Mouse (Mus musculus): ENCODE measurements around the gene Scrn1. TPM values are rescaled to one million over a fixed set of nuclear protein-coding genes. Genes with fewer than 3 reads are reported as not detected.

Gene Scrn1
- polyA plus RNA-seq, 1 experiment from 2014 or later, result 135 TPM

DNA sequence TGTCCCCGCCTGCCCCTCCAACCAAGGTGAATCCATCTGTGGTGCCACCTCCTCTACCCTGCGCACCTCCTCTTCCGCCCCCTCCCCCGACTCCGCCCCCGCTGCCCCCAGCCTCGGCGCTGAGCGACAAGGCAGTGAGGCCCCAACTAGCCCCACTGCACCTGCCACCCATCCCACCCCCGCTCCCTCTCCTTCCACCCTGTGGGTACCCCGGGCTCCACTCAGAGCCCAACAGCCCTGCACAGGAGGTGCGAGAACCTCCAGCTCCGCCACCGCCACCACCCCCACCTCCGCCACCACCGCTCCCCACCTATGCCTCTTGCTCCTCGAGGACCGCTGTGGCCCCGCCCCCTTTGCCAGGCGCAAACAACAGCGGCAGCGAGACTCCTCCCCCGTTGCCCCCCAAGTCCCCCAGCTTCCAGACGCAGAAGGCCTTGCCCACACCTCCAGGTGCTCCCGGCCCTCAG is 80.8 kb downstream of the Scrn1 start:
- peaks cover 10% of the 10 kb centered on the region for H3K4me1 ChIP-seq
- no peak overlapping the region for H3K27ac ChIP-seq (replicated peaks)
- H3K4me3 ChIP-seq, result peak overlapping the region; percentile 33
- ATAC-seq (replicated peaks), result peak; percentile 39
- H3K4me2 ChIP-seq (replicated peaks), result peak overlapping the region; percentile 49
- no peaks in the 10 kb centered on the region for H3K27me3 ChIP-seq
- H3K9me3 ChIP-seq, result no peaks in the 10 kb centered on the region
- H3K36me3 ChIP-seq, result no peaks in the 10 kb centered on the region
- WGBS, result 7% methylated on average over 25 of the region's 25 CpGs
- peak overlapping the region; percentile 22; the same call in 1 of the 2 replicates for H3K9ac ChIP-seq (replicated peaks)

DNA sequence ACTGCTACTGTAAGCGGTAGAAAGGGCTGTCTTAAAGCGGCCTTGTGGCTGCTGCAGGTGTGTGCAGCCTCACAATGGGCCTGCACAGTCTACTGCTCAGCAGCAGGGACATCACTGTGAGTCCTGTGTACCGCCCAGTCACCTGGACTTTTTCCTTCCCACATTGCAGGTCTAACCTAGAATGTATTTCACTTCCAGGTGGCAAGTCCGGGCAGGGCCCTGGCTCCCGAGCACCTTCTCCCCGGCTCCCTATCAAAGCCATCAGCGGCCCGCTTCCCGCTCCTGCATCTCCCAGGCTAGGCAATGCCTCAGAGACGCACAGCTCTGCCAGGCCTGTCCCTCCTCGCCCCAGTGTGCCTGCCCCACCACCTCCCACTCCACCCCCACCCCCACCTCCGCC is 81.3 kb downstream of the Scrn1 start:
- H3K27me3 ChIP-seq, result no peaks in the 10 kb centered on the region
- H3K4me2 ChIP-seq (replicated peaks), result peak overlapping the region; percentile 49
- no peaks in the 10 kb centered on the region for H3K36me3 ChIP-seq
- H3K27ac ChIP-seq (replicated peaks), result no peak overlapping the region
- peak overlapping the region; percentile 33 for H3K4me3 ChIP-seq
- WGBS, result 22% methylated on average over 11 of the region's 12 CpGs
- peak overlapping the region; percentile 22; the same call in 1 of the 2 replicates for H3K9ac ChIP-seq (replicated peaks)
- peak; percentile 65 for ATAC-seq (replicated peaks)
- H3K9me3 ChIP-seq, result no peaks in the 10 kb centered on the region
- peaks cover 10% of the 10 kb centered on the region for H3K4me1 ChIP-seq

DNA sequence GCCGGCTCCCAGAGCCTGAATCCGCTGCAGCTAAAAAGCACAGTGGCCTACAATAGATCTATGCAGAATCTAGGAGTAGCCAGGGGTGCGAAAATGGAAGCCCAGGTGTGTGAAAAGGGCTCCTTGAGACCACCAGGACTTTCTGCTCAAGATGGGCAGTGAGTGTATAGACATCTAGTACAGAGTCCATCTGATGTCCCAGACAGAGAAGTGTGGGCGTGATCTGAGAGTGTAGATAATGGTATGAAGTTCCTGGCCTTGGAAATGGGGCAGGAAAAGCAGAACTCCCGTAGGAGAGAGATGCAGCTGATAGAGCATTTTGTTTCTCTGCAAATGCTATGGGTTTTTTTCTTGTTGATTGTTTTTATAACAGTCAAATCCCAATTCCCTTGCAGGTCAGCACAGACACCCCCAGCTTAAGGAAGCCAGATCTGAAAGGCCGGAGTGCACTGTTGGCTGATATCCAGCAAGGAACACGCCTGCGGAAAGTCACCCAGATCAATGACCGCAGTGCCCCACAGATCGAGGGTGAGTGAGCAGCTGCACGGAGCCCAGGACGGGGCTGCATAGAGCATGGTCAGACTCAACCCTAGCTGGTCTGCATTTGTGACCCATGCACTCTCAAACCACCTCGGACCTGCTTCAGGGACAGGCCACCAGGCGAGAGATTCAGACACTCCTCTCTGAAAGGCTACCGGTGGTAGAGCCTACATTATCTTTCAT is 84.7 kb downstream of the Scrn1 start:
- H3K4me2 ChIP-seq (replicated peaks), result no peak overlapping the region
- H3K4me3 ChIP-seq, result no peak overlapping the region
- H3K36me3 ChIP-seq, result no peaks in the 10 kb centered on the region
- H3K27me3 ChIP-seq, result no peaks in the 10 kb centered on the region
- whole genome bisulfite sequencing, result 87% methylated on average over 15 of the region's 15 CpGs
- H3K9ac ChIP-seq (replicated peaks), result no peak overlapping the region
- no peak overlapping the region for H3K27ac ChIP-seq (replicated peaks)
- H3K4me1 ChIP-seq, result peaks cover 17% of the 10 kb centered on the region
- no peaks in the 10 kb centered on the region for H3K9me3 ChIP-seq
- no peak for ATAC-seq (replicated peaks)

DNA sequence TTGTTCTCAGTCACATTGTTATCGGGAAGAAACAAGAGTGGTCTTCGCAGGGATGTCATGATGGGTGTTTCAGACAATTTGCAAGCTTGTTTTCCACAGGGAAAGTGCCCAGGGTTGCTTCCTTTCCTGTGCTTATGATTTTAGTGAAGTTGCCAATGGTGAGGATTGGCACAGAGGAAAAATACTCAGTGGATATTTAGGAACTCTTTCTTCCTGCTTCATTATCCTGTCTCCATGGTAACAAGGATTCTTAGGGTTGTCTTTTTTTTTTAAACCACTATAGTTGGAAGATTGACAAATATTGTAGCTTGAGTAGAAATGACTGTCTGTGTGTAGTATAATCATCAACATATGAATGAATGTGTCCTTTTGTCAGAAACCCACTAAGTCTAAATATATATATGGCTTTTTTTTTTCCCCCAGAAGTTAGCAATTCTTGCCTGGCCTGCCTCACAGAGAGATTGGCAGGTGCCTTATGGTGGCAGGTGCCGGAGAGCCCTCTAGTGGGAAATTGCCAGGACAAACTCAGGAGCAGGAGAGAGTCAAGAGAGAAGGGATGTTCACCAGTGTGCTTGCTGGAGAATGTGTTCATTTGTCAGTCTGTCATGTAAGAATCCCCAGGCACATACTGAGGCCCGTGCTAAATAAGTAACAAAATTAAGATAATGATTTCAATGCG is 87.5 kb downstream of the Scrn1 start:
- Histone ChIP-seq H3K4me3 (no peak overlapping the region), H3K4me1 (peaks cover 16% of the 10 kb centered on the region), H3K36me3 (no peaks in the 10 kb centered on the region), H3K27me3 (no peaks in the 10 kb centered on the region), H3K9ac (replicated peaks) (no peak overlapping the region), H3K4me2 (replicated peaks) (no peak overlapping the region), H3K9me3 (no peaks in the 10 kb centered on the region), H3K27ac (replicated peaks) (peak overlapping the region; percentile 66)
- ATAC-seq (replicated peaks), result peak; percentile 51
- 57% methylated on average over 5 of the region's 5 CpGs for WGBS

DNA sequence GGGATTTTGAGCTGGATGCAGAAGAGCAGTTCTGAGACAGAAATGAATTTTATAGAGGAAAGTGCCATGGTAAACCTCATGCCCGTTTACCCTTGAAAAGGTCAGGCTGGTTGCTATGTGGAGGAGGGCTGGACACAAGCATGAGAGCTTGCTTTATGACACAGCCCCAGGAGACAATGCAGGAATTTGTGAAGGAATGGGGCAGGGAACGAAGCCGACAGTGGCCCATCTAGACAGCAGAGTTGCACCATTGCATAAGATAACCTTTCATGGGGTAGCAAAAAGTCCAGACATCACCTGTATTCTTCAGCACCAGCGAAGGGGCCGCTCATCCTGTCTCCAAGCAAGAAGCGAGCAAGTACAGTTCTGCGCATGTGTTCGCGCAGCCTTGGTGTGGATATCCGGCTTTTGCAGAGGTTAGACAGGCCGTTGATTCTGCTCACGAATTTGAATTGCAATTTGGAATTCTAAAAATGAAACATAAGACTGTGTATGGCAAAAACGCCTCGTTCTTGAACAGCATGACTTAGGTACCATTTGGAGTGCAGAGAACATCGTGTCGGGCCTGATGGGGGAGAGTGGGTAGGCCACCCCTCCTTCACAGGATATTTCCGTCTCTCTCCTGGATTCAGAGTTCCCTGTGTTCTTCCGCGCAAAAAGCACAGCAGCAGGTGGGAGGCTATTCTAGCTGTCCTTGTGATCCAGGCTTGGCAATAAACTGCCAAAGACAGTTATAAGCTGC is 90.2 kb downstream of the Scrn1 start:
- no peak overlapping the region for H3K4me3 ChIP-seq
- no peak for ATAC-seq (replicated peaks)
- H3K9me3 ChIP-seq, result no peaks in the 10 kb centered on the region
- no peaks in the 10 kb centered on the region for H3K36me3 ChIP-seq
- no peak overlapping the region for H3K9ac ChIP-seq (replicated peaks)
- WGBS, result 82% methylated on average over 19 of the region's 19 CpGs
- peaks cover 16% of the 10 kb centered on the region for H3K4me1 ChIP-seq
- no peak overlapping the region for H3K4me2 ChIP-seq (replicated peaks)
- H3K27me3 ChIP-seq, result no peaks in the 10 kb centered on the region
- H3K27ac ChIP-seq (replicated peaks), result no peak overlapping the region

DNA sequence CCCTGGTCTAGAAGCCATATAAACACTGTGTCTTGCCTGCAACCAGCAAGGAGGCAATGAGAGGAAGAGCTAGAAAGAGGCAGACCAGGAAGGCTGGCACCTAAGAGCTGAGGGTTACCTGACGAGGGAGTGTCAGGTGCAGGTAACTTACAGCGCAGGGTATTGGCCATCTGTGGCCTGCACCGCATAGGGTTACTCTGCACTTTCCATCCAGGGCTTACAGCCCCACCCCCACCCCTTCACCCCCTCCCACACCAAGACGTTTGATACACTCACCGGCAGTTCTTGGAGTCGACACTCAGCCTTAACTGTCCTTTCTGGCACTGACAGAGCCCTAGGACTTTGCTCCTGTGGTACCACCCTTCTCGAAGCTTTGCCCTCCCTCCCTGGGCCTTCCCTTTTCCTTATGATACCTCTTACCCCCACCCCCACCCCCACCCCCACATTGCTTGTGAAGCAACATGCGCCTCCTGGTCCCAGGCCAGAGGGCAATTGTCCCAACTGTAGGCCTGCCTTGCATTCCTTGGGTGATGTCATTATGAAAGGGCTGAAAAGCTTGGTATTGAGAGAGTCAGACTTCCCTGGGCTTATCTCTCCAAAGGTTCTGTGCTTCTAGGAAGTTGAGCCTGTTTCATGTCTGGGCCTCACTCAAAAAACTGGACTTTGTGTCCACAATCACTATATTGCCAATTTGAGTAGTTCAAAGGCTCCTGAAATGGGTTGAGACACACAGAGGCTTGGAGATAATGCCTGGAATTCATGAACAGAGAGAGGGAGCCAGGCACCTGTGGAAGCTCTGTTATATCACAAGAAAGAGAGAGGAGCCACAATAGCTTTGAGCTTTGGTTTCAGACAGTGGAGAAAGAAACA is 93.2 kb downstream of the Scrn1 start:
- Histone ChIP-seq H3K9ac (replicated peaks) (no peak overlapping the region), H3K27ac (replicated peaks) (no peak overlapping the region), H3K4me1 (peaks cover 10% of the 10 kb centered on the region; the same call in 1 of the 2 replicates), H3K27me3 (no peaks in the 10 kb centered on the region), H3K4me2 (replicated peaks) (no peak overlapping the region), H3K36me3 (no peaks in the 10 kb centered on the region), H3K9me3 (no peaks in the 10 kb centered on the region), H3K4me3 (no peak overlapping the region)
- WGBS, result 72% methylated on average over 8 of the region's 8 CpGs
- ATAC-seq (replicated peaks), result peak; percentile 13; the same call in 1 of the 2 replicates

DNA sequence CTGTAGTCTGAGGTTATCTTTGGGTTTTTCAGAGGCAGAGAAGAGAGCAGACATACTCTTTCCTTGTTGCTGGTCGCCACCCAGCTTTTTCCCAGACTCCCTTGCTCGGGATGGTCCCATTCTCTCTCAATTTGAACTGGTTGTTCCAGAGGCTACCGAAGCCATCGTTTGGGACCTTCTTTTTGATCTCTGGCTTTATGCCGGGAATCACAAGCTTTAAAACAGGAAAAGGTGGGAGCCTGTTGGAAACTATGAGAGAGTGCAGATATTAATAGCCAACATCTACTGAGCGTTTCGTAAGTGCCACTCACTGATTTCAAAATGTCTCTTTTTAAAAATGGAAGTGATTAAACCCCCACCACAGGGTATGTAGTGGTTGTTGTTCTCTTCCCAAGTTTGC is 94.4 kb downstream of the Scrn1 start:
- no peaks in the 10 kb centered on the region for H3K36me3 ChIP-seq
- 91% methylated on average over 7 of the region's 7 CpGs for WGBS
- no peak for ATAC-seq (replicated peaks)
- H3K4me1 ChIP-seq, result peaks cover 9% of the 10 kb centered on the region; the same call in 1 of the 2 replicates
- H3K9ac ChIP-seq (replicated peaks), result no peak overlapping the region
- no peak overlapping the region for H3K4me3 ChIP-seq
- H3K27me3 ChIP-seq, result no peaks in the 10 kb centered on the region
- no peak overlapping the region for H3K4me2 ChIP-seq (replicated peaks)
- no peaks in the 10 kb centered on the region for H3K9me3 ChIP-seq
- no peak overlapping the region for H3K27ac ChIP-seq (replicated peaks)

DNA sequence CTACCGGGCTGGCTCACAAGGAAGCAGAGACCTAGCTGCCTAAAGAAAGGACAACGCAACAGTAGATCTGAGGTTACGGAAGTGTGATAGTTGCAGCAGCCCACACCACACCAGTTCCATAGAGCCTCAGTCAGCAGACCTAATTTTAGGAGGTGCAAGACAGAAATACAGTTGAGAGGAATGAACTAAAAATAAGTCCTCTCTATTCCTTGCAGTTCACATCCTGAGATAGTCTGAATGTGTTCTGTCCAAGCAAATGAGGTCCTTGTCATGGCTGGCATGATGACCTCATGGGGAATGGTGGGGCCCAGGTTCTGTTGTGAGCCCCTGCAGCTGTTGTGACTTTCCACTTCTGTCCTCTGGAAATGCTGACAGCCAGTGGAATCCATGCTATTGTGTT is 98.9 kb downstream of the Scrn1 start:
- no peak for ATAC-seq (replicated peaks)
- Histone ChIP-seq H3K4me2 (replicated peaks) (no peak overlapping the region), H3K4me3 (no peak overlapping the region), H3K36me3 (no peaks in the 10 kb centered on the region), H3K9me3 (no peaks in the 10 kb centered on the region), H3K4me1 (peaks cover 17% of the 10 kb centered on the region), H3K9ac (replicated peaks) (no peak overlapping the region), H3K27me3 (peaks cover under 1% of the 10 kb centered on the region; the same call in 1 of the 2 replicates), H3K27ac (replicated peaks) (no peak overlapping the region)
- WGBS, result 93% methylated on average over 3 of the region's 3 CpGs

DNA sequence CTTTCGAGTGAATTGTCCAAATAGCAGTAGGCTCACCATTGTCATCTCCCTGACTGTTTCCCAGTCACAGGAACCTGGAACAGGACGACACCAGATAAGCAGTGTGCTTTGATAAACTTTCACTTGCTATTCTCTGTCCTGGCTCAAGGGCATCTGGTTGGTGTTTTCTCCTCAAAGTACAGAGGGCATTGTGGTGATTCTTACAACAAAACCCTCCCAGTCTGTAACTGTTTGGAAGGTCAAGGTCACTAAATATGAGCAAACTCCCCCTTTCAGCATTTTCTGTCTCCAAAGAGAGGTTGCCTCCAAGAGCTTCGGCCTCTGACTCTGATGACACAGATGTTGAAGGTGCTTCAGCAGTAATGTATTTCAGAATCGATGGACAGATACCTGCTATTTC is 101.4 kb downstream of the Scrn1 start:
- ATAC-seq (replicated peaks), result no peak
- H3K27me3 ChIP-seq, result peaks cover 7% of the 10 kb centered on the region; the same call in 1 of the 2 replicates
- no peaks in the 10 kb centered on the region for H3K9me3 ChIP-seq
- peaks cover 29% of the 10 kb centered on the region for H3K4me1 ChIP-seq
- H3K4me2 ChIP-seq (replicated peaks), result no peak overlapping the region
- 93% methylated on average over 4 of the region's 4 CpGs for WGBS
- no peak overlapping the region for H3K9ac ChIP-seq (replicated peaks)
- no peak overlapping the region for H3K4me3 ChIP-seq
- H3K27ac ChIP-seq (replicated peaks), result no peak overlapping the region
- H3K36me3 ChIP-seq, result no peaks in the 10 kb centered on the region

DNA sequence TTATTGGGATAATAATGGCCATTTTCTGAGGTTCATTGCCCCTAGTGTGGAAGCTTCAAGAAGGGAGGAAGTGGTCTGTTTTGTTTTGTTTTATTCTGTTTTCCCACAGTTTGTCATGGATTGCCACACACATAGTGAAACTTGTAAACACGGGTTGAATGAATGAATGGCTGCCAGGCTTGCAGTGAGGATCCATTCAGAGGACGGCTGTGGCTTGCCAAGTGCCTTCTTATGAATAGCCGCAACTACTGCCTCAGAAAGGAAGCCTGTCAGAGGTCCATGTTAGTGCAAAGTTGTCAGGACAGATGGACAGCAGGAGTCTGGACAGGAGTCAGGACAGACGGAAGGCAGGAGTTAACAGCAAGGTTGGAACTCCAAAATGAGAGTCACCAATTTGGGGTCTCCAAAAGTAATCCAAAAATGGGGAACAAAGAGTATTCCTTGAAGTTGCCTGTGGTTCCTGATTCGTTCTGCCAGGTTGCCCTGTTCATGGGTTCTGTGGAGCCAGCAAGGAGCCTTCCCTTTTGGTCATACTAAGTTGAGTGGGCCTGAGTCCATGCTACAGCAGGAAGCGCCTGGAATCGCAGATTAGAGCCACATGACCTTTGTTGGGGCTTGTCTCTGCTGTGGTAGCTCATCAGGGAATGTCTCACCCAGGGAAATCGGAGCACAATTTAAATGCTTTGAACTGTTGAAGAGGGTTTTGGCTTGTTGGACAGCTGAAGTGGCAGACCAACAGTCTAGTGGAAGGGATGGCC is 102.4 kb downstream of the Scrn1 start:
- no peaks in the 10 kb centered on the region for H3K9me3 ChIP-seq
- WGBS, result 44% methylated on average over 8 of the region's 8 CpGs
- H3K27me3 ChIP-seq, result peaks cover 7% of the 10 kb centered on the region; the same call in 1 of the 2 replicates
- no peak overlapping the region for H3K27ac ChIP-seq (replicated peaks)
- peaks cover 34% of the 10 kb centered on the region for H3K4me1 ChIP-seq
- peak; percentile 57; the same call in 1 of the 2 replicates for ATAC-seq (replicated peaks)
- H3K4me3 ChIP-seq, result no peak overlapping the region
- H3K4me2 ChIP-seq (replicated peaks), result no peak overlapping the region
- no peak overlapping the region for H3K9ac ChIP-seq (replicated peaks)
- no peaks in the 10 kb centered on the region for H3K36me3 ChIP-seq

DNA sequence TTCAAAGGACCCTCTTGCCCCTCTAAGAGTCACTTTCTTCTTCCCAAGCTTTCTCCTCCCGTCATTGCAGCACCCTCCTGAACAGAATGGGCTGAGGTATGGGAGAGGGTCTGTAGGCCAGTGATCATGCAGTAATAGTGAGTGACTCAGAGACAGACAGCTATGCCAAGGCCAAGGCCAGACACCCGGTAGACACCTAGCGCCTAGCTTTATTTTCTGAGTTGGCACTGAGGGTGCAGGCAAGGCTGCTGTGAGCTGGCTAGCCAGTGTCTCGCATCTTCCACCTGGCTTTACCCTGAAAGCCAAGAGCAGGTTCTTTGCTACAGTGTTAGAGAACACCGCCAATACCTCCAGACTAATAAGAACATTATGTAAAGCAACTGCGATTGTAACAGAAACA is 103.5 kb downstream of the Scrn1 start:
- Histone ChIP-seq H3K9ac (replicated peaks) (no peak overlapping the region), H3K9me3 (no peaks in the 10 kb centered on the region), H3K27me3 (peaks cover 7% of the 10 kb centered on the region; the same call in 1 of the 2 replicates), H3K27ac (replicated peaks) (no peak overlapping the region), H3K36me3 (no peaks in the 10 kb centered on the region), H3K4me2 (replicated peaks) (no peak overlapping the region), H3K4me3 (no peak overlapping the region), H3K4me1 (peaks cover 34% of the 10 kb centered on the region)
- whole genome bisulfite sequencing, result 71% methylated on average over 6 of the region's 6 CpGs
- ATAC-seq (replicated peaks), result no peak
